Mouse (Mus musculus) brain, embryonic 14.5 days (tissue): Measurements from ENCODE around the gene Atg7.

Source experiments
- CTCF ChIP-seq: fragments of 200-500 bp; IDR thresholded peaks from 2 replicates; pipeline ENCODE4 v1.5.1; 2012; ENCODE audit warnings: inconsistent platforms, mild to moderate bottlenecking, moderate library complexity, borderline replicate concordance; ENCODE audit not compliant: insufficient read depth, insufficient read length; ENCODE audit errors: extremely low read depth
- POLR2A ChIP-seq: fragments of 200-500 bp; IDR thresholded peaks from 2 replicates; pipeline ENCODE4 v1.6.1; 2012; ENCODE audit warnings: mild to moderate bottlenecking, inconsistent platforms, borderline replicate concordance; ENCODE audit not compliant: poor library complexity, insufficient read depth, insufficient read length, severe bottlenecking; ENCODE audit errors: extremely low read depth

GRCm38 (mm10) chr6:114758795-114759194 is 115.9 kb downstream of the Atg7 start:
- TF ChIP-seq CTCF (no peak), POLR2A (no peak)
